Mouse (Mus musculus) mature B cell (primary cell): ENCODE results near the gene Abhd15.
"Not testable (repeated sequence)": the region's sequence is repeated elsewhere in the genome, so short reads cannot be mapped to it uniquely, and the experiment has no call there.

Experiments used
- in situ Hi-C: fragments of 300-500 bp; cut with MboI; formaldehyde crosslinking; loops from 2 replicates; pipeline ENCODE4 v1.14.3; 2019

Abhd15 gene

DNA sequence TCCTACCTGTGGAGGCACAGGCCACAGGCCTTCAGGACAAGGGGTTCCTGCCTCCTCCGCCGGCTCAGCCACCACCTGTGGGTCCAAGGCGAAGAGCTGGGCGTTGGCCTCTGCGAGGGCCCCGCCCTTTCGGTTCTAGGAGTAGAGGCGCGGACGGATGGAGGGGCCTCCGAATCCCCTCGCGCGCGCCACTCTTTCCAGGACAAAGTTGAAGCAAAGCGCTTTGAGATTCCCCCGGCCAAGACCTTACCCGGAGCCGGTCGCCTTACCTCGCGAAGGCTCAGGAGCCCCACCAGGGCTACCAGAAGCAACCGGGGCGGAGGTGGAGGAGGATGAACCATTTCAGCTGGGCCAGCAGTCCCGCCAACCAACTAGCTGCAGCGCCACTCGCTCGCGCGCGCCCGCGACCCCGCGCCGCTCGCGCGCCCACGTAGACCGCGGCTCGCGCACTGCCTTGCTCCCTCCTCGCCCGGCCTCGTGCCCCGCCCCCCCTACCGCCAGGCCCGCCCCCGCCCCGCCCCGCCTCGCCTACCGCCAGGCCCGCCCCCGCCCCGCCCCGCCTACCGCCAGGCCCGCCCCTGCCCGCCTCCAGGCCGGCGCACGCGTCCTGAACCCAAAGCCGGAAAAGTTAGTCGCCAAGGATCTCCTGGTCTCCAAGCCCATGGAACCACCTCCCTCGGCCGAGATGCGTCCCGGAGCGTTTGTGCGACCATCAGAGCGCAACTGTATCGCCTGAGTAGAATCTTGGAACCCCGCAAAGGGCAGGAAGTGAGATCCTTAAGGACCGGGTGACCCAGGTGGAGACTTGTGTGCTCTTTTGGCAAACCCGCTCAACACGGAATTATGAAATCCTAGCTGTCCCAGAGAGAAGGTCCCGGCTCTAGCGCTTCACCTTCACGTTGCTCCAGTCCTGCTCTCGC is 1.8 kb upstream of the Abhd15 start:
- in situ Hi-C loops = no loop called here

DNA sequence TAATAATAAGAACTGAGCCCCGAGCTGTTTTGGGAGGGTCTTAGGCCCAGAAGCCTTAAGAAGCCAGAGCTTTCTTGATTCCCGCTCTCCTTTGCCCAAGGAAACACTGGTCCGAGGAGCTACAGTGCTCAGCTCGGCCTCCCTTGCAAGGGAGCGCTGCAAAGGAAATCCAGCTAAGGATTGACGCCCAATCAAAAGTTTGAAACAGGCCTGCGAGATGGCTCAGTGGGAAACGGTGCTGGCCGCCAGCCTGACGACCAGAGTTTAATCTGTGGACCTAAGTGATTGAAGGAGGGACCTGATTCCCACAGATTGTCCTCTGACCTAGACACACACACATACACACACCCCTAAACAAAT is 1.1 kb upstream of the Abhd15 start:
- in situ Hi-C loops = no loop called here

DNA sequence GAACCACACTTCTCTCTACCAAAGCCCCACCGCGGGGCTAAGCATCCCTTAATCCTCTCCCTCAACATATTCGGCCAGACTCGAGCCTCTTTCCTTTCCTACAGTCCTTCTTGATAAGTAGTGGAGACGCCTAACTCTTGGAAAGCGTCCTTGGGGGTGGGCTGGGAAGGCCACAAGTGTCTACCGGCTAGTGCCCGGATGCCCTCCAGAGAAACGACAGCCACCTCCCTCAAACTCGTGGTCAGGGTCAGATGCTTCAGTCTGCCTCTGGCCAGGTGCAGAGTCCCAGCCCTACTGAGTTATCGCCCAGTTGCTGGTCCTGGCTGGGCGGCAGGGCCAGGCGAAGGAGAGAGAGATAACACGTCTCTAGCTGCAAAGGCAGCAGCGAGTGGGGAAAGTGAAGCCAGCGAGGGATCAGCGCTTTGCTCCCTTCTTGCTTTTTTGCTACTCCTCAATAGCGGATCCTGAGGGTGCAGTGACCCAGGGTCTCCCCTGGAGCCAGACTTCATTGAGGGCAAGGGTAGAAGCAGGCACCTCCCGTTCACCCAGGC is 565 bp upstream of the Abhd15 start:
- in situ Hi-C loops = no loop called here

DNA sequence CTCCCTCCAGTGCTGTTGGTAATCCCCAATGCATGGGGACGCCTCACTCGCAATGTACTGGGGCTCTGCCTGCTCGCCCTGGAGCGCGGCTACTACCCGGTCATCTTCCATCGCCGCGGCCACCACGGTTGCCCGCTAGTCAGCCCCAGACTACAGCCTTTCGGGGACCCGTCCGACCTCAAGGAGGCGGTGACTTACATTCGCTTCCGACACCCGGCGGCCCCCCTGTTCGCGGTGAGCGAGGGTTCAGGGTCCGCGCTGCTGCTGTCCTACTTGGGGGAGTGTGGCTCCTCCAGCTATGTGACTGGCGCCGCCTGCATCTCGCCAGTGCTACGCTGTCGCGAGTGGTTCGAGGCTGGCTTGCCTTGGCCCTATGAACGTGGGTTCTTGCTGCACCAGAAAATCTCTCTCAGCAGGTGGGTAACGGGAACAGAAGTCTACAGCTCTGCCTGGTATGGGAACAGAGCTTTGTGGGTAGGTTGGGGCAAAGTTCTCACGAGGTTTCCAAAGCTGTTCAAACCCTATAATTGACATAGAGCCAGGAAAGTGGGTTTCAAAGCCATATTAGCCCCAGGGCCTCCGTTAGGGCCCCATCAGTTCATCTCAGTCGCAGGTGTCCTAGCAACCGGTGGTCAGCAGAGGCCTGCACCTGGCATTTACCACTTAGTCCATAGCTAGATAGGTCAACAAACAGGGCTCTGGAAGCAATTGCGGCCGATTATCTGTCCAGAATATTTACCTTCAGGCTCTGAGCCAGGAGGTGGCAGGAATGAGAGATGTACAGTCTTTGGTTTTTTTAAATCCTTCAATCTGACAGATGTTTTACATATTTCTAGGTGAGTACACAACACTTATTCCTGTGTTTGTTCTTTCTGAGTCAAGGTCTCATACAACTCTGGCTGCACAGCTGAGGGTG is 974 bp downstream of the Abhd15 start, which contains the start of gene Trp53i13:
Gene Trp53i13 (minus strand): TSS at position 344 of the 916 bp plus-strand sequence.
- in situ Hi-C loops = no loop called here

DNA sequence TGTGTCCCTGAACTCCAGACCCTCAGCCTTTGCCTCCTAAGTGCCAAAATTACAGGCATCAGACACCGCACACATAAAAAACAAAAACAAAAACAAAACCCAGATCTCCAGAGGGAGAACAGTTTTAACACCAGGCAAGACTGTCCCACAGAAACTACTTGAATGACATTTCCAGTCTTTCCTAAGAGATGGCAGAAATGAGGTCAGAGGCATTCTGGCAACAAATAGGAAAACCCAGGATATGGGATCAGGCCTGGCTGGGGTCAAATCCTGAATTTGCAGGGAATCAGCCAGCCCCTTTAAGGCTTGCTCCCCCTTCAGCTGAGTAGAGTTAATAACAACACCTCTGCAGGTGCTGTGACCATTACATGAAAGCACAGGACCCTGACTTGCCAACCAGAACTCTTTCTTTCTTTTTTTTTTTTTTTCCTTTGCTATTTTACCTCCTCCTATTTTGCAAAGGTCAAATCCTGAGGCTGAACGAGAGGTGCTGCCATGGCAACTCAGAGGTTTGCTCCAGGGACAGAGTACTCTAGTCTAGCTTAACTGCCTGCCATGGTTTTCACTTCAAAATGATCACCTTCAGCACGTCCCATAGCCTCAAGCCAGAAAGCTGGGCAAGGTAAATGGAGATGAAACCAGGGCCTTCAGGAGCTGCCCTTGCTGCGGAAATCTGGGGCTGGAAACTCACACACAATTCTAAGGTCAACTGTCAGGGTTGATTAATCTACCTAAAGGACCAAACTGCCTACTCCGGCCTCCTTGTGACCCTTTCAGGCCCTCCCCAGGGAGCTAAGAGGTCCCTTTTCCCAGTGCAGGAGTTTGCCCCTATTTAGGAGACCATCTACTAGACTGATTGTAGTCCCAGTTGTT is 1.9 kb downstream of the Abhd15 start:
- in situ Hi-C loops = no loop called here

DNA sequence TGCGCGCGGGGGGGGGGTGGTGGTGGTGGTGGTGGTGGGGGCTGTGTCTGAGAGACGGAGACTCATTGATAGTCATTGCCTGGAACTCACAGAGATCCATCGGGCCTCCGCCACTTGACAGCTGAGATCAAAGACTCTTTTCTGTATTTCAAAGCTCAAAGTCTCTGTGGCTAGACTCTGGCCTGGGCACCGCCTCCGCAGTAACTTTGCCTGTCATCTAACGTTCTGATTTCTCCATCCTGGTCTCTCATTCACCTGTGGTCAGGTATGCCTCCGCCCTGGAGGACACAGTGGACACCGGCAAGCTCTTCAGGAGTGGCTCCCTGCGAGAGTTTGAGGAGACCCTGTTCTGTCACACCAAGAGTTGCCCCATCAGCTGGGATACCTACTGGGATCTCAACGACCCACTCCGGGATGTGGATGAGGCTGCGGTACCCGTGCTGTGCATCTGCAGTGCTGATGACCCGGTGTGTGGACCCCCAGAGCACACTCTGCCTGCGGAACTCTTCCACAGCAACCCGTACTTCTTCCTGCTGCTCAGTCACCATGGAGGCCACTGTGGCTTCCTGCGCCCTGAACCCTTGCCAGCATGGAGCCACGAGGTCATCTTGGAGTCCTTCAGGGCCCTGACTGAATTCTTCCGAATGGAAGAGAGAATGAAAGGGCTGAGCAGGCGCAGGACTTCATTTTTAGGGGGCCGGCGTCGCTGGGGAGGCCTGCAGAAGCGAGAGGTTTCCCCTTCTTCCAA is 3.3 kb downstream of the Abhd15 start:
- in situ Hi-C loops = no loop called here

DNA sequence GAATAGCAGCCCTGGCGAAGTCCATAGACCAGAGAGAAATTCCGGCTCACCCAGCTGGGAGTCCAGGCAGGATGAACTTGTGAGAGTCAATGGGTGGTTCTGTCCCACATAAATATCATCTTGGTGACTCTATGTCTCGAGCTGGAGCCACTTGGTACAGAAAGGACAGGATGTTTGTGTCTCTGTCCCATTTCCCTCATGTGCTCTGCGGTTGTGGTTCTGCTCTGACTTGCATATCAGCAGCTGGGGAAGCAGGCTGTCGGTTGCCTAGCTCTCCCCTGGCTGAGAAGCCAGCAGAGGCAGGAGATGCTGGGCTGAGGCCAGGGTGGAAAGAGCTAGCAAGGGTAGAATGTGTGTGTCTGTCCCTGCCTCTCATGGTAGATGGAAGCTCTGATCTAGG is 4.1 kb downstream of the Abhd15 start, which contains the start of gene Gm10392:
Gene Gm10392 (minus strand): TSS at position 156 of the 400 bp plus-strand sequence.
- in situ Hi-C loops = no loop called here

DNA sequence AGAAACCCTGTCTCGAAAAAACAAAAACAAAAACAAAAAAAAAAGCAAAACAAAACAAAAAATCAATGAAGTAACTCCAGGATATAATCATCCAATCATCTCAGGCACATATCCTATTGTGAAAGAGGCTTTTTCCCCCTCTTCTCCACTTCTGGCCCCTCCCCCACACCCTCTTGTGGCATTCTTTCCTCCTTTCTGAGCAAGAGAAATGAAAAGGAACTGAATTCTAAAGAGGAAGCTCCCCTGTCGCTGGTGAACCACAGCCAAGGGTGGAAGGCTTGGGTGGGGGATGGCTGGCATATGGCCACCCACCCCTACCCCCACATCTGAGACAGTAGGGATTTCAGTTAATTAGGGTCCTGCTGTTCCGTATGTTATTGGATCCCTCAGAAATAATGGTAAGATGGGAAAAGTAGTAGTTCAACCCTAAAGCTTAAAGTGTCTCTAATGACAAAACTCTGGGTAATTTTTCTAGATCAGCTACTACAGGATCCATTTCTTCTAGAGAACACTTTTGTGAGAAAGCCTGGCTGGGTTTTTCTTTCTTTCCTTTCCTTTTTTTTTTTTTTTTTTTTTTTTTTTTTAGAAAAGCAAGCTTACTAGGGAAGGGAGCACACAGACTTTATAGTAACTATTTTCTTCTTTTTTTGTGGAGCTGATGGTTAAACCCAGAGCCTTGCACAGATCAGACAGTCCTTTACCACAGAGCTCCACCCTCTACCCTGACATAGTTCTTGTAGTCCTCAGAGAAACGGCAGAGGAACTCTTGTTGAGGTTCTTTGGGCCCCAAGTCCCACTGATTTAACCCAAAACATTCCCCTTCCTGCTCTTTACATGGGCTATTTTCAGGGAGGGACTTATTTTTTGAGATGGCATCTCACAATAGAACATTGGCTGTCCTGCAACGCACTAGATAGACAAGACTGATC is 5.9 kb downstream of the Abhd15 start:
- in situ Hi-C loops = no loop called here

DNA sequence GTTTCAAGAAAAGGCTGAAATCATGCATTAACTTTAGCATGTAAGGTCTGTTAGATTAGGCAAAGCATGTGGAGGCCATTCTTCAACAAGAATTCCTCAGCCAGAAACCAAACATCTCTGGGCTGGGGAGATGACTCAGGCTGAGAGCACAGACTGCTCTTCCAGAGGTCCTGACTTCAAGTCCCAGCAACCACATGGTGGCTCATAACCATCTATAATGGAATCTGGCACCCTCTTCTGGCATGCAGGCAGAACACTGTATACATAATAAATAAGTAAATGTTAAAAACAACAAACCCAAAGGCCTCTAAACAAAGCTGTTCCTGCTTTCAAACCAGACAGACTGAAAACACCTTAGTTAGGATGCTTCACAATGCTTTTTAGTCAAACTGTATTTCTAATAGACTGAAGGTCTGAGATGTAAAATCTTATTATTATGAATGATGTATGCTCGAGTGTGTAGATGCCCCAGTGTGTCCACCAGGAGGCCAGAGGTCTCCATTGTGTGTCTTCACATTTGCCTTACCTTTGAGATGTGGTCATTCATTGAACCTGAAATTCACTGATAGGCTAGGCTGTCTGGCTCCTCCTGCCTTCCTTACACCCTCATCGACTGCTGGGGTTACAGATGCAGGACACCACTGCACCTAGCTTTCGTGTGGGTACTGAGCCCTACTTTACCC is 11.0 kb downstream of the Abhd15 start:
- in situ Hi-C loops = no loop called here

DNA sequence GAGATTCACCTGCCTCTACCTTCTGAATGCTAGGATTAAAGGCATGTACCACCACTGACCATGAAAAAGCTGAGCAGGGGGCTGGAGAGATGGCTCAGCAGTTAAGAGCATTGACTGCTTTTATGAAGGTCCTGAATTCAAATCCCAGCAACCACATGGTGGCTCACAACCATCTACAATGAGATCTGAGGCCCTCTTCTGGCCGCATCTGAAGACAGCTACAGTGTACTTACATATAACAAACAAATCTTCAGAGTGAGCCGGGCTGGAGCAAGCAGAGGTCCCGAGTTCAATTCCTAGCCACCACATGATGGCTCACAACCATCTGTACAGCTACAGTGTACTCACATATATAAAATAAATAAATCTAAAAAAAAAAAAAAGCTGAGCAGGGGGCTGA is 13.5 kb downstream of the Abhd15 start:
- in situ Hi-C loops = not testable (repeated sequence)

DNA sequence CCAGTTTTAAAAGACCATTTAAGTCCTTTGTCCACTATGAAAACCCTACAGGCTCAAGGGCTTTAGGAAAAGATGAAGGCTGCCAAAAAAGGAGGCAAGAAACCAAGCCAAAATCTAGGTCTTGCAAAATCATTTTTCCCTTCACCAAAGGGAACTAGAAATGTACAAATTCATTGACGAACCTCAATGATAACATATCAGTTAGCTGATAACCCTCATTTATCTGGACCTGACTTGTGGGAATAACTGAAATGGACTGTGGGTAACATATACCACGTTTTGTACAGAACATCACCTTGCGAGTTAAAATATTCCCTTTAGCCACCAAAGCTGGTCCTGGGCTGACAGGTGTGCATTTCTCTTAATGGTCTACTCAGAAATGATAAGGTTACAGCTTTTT is 14.7 kb downstream of the Abhd15 start:
- in situ Hi-C loops = no loop called here

DNA sequence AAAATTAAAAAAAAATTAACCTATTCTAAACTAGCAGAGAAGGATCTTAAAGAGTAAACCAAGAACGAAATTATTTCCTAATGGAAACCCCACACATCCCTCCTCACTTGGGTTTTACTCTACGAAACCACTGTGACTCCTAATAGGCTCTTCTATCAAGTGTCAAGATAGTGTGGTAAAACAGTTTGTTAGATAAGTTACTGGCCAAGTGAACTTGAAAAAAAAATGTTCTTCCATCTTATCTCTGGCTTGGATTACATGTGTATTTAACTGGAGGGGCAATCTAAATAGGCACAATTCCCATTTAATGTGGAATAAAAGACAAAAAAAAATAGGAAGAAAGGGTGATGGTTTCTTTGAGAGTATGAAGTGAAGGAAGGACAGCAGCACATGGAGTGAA is 15.9 kb downstream of the Abhd15 start:
- in situ Hi-C loops = no loop called here

DNA sequence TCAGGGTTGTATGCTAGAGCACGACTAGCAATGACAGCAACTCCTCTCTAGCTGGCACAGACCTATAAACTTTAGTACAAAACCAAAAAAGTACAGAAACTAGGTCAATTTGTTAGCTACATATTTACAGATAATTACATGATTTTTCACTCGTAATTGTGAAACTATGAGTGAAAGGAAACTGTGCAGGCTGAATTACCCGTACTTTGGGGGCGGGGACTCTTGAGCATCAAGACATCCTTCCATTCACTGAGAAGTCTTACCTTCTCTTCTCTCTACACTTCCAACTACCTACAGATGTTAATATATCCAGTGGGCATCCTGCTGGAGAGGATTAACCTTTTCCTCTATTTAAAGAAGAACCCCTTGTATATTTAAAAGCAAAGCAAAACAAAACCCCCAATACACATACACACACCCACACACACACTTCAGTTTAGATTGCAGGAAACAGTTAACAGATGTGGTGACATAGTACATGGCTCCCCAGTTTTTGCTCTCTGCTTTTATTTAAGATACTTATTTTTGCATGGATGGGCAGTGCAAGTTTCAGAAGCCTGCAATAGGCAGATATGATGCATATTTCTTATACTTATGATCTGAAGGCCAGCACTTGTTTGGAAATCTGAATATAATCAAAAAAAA is 17.4 kb downstream of the Abhd15 start:
- in situ Hi-C loops = no loop called here

DNA sequence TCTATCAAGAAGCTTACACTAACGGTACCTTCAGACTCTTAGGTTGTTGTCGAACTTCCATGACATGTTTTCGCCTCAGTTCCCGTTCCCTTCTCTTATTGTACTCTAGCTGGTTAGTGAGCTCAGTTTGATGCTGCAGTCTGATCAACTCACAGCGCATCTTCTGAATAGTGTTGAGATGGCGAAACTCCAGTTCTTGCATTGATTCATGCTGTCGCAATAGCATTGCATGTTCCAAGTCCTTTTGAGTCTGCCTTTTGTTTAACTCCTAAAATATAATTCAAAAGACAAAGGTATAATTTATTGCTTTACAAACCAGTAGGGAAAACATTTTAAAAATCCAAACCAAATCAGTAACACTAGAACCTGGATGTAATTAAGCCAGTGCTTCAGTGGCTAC is 30.3 kb downstream of the Abhd15 start:
- in situ Hi-C loops = no loop called here

DNA sequence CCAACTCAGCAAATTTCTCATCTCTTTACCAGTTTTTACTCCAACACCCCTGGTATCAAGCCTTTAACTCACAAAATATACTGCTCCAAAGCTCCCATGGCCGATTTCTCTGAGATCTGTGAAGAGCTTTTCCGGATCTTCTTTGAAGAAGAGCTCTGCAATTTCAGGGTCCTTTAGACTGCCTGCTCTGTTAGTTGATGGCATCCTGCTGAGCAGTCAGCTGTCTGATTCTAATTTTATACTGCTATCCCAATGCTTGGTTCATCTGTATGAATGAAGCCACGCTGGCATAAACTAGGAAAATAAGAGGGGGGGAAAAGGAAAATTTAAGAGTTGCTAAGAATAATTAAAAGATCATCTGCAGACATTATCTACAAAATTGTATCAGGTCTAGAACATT is 70.3 kb downstream of the Abhd15 start:
- in situ Hi-C loops = no loop called here
